Comparison of ENCODE assay signal across 14 mouse cellular contexts in genomic region chr17:66417748-66418147, GRCm38 (mm10). TPM values are rescaled to one million over a fixed set of nuclear protein-coding genes. Genes with fewer than 3 reads are reported as not detected.
DNase-seq lines count a peak whose midpoint lies in the region; ATAC-seq and TF ChIP-seq lines count a peak whose summit lies in the region.
"Had no signal": no experiment of that assay in that cellular context is flagged by ENCODE, and none has a peak within 500 bp of the region (broad histone marks: within the 10 kb centered on the region; RNA-seq: fewer than 3 reads in every experiment).

No protein-coding gene starts in this region.

- no peak overlapping the region for H3ac ChIP-seq in myocyte (ENCODE audit: control insufficient read depth, insufficient read length)

- H3K9ac ChIP-seq in forebrain, embryonic 13.5 days = peak overlapping the region; percentile 43; the same call in 1 of the 2 replicates
- H3K9ac ChIP-seq: embryonic facial prominence, embryonic 13.5 days; heart, embryonic 15.5 days; liver, embryonic 14.5 days had no signal

- H3K27ac ChIP-seq in layer of hippocampus, adult 2 months = 0 out of 2 replicates have a peak overlapping the region, but pooled peaks have one; percentile 29
- H3K27ac ChIP-seq in forebrain, embryonic 13.5 days = peak overlapping the region; percentile 80
- H3K27ac ChIP-seq: embryonic facial prominence, embryonic 13.5 days; heart, embryonic 15.5 days; liver, embryonic 14.5 days had no signal

- H3K4me3 ChIP-seq in layer of hippocampus, adult 2 months = no peak overlapping the region
- H3K4me3 ChIP-seq in forebrain, embryonic 13.5 days = peak overlapping the region; percentile 28; the same call in 1 of the 2 replicates
- no peak overlapping the region for H3K4me3 ChIP-seq in myocyte
- H3K4me3 ChIP-seq: embryonic facial prominence, embryonic 13.5 days; heart, embryonic 15.5 days had no signal

- no peak for TF ChIP-seq CTCF in layer of hippocampus, adult 2 months (conservative IDR thresholded peaks at IDR 0.05)

- no peaks in the 10 kb centered on the region for H3K9me3 ChIP-seq in forebrain, embryonic 13.5 days (replicated peaks)
- H3K9me3 ChIP-seq: embryonic facial prominence, embryonic 13.5 days; heart, embryonic 15.5 days had no signal

- no peaks in the 10 kb centered on the region for H3K36me3 ChIP-seq in forebrain, embryonic 13.5 days (ENCODE audit: poor library complexity, severe bottlenecking)
- no peaks in the 10 kb centered on the region for H3K36me3 ChIP-seq in myocyte (ENCODE audit: control insufficient read depth, insufficient read depth)
- H3K36me3 ChIP-seq: embryonic facial prominence, embryonic 13.5 days; heart, embryonic 15.5 days had no signal

- H3K27me3 ChIP-seq in forebrain, embryonic 13.5 days = peaks cover 13% of the 10 kb centered on the region
- no peaks in the 10 kb centered on the region for H3K27me3 ChIP-seq in myocyte (ENCODE audit: control insufficient read depth, insufficient read depth, insufficient read length)
- H3K27me3 ChIP-seq: embryonic facial prominence, embryonic 13.5 days; heart, embryonic 15.5 days; Patski had no signal

- peaks cover 36% of the 10 kb centered on the region for H3K4me1 ChIP-seq in forebrain, embryonic 13.5 days
- H3K4me1 ChIP-seq: heart, embryonic 15.5 days had no signal

- TF ChIP-seq POLR2A in myocyte (IDR thresholded peaks at IDR 0.05; ENCODE audit: insufficient read length, low read depth) = no peak

- H3K79me2 ChIP-seq in myocyte (ENCODE audit: control insufficient read depth, insufficient read depth) = peaks cover 4% of the 10 kb centered on the region

- DNase-seq in layer of hippocampus, adult 2 months (ENCODE audit: low spot score in 2 of 2) = no peak
- no peak for DNase-seq in layer of hippocampus, adult 11-12 months (ENCODE audit: low spot score)
- DNase-seq in hindlimb bud, embryonic 11.5 days (ENCODE audit: extremely low spot score, low read depth, low spot score) = peak; percentile 33
- DNase-seq in thymus, postnatal 25 days = no peak
- no peak for DNase-seq in thymus, postnatal 10 days (ENCODE audit: low spot score in 2 of 2)
- no peak for DNase-seq in right cerebral cortex, postnatal 25 days
- DNase-seq: cerebellum, adult 2 months had no signal

- ATAC-seq in forebrain, embryonic 13.5 days = peak; percentile 13; the same call in 1 of the 2 replicates
- ATAC-seq: Patski had no signal

- 5% methylated on average over 4 of the region's 4 CpGs for whole genome bisulfite sequencing in forebrain, embryonic 13.5 days

- H3K4me2 ChIP-seq in forebrain, embryonic 13.5 days = peak overlapping the region; percentile 59
- H3K4me2 ChIP-seq in myocyte (ENCODE audit: low read depth) = peak overlapping the region; percentile 80
- H3K4me2 ChIP-seq: embryonic facial prominence, embryonic 13.5 days; heart, embryonic 15.5 days had no signal

TF ChIP-seq in myocyte, 11 proteins besides CTCF, POLR2A, EP300 and RAD21:
- TF ChIP-seq MYOD1 (IDR thresholded peaks at IDR 0.05; ENCODE audit: control insufficient read depth in 1 of 3, insufficient read length in 2 of 3, low read depth in 2 of 3) = no peak
- TF ChIP-seq TCF12 (IDR thresholded peaks at IDR 0.05; ENCODE audit: insufficient read depth, poor library complexity, severe bottlenecking) = no peak
- no peak for TF ChIP-seq CEBPB (IDR thresholded peaks at IDR 0.05; ENCODE audit: insufficient read depth, poor library complexity, severe bottlenecking)
- no peak for TF ChIP-seq POLR2AphosphoS2 (IDR thresholded peaks at IDR 0.05; ENCODE audit: insufficient read length, low read depth)
- no peak for TF ChIP-seq USF1 (IDR thresholded peaks at IDR 0.05; ENCODE audit: low read depth)
- no peak for TF ChIP-seq SRF (IDR thresholded peaks at IDR 0.05; ENCODE audit: control insufficient read depth, insufficient read length, low read depth)
- no peak for TF ChIP-seq REST (IDR thresholded peaks at IDR 0.05; ENCODE audit: insufficient read depth, insufficient read length)
- no peak for TF ChIP-seq MAX (IDR thresholded peaks at IDR 0.05; ENCODE audit: low read depth)
- TF ChIP-seq MYOG (IDR thresholded peaks at IDR 0.05; ENCODE audit: control insufficient read depth in 1 of 3, insufficient read depth in 1 of 3, insufficient read length in 2 of 3, low read depth in 2 of 3) = no peak
- no peak for TF ChIP-seq TCF3 (IDR thresholded peaks at IDR 0.05; ENCODE audit: insufficient read length, low read depth)
- TF ChIP-seq E2F4 (IDR thresholded peaks at IDR 0.05; ENCODE audit: insufficient read depth) = no peak
TF ChIP-seq in myocyte: peak in this region for 0.

RNA-seq across cellular contexts. Expression of gene Mtcl1, which starts 31.8 kb away (rescaled TPM):
- total RNA-seq in layer of hippocampus, adult 2 months (2021) = 10 to 100 TPM; 31.7 to 44.8 TPM
- polyA plus RNA-seq in forebrain, embryonic 13.5 days (2015; fragmentation: Nextera tagmentation; extraction: Ambion mirVana) = 33.0 and 33.9 TPM in 2 replicates
- polyA plus RNA-seq in myocyte (2012; fragmentation: generic; extraction: Trizol) = 18.3 TPM
- total RNA-seq: megakaryocyte-erythroid progenitor cell, adult 5-6 weeks had no signal
